ENCODE assay signal across 10 mouse cellular contexts in genomic region chr16:64758561-64759244, GRCm38 (mm10). TPM values are rescaled to one million over a fixed set of nuclear protein-coding genes. Genes with fewer than 3 reads are reported as not detected.
DNase-seq lines count a peak whose midpoint lies in the region; ATAC-seq and TF ChIP-seq lines count a peak whose summit lies in the region.
"Had no signal": no experiment of that assay in that cellular context is flagged by ENCODE, and none has a peak within 500 bp of the region (broad histone marks: within the 10 kb centered on the region; RNA-seq: fewer than 3 reads in every experiment).

No protein-coding gene starts in this region.

- TF ChIP-seq CTCF in G1E (IDR thresholded peaks at IDR 0.05; ENCODE audit: low read depth, low read length) = no peak
- no peak for TF ChIP-seq CTCF in liver, embryonic 14.5 days (IDR thresholded peaks at IDR 0.05; ENCODE audit: low read depth)
- no peak for TF ChIP-seq CTCF in stomach, postnatal 0 days (IDR thresholded peaks at IDR 0.05; ENCODE audit: low read depth)

- 0 out of 2 replicates have a peak, but pooled peaks have one; percentile 17 for TF ChIP-seq EP300 in liver, embryonic 14.5 days (IDR thresholded peaks at IDR 0.05; ENCODE audit: low read depth)
- no peak for TF ChIP-seq EP300 in stomach, postnatal 0 days (optimal IDR thresholded peaks at IDR 0.05)

- peaks cover 18% of the 10 kb centered on the region for H3K4me1 ChIP-seq in heart, embryonic 13.5 days
- H3K4me1 ChIP-seq in heart, embryonic 10.5 days = no peaks in the 10 kb centered on the region
- H3K4me1 ChIP-seq in G1E (ENCODE audit: insufficient read depth, low read depth, low read length) = peaks cover 48% of the 10 kb centered on the region
- peaks cover 0 to 2% of the 10 kb centered on the region in 2 experiments; a peak in 1 of 4 replicates for H3K4me1 ChIP-seq in liver, embryonic 14.5 days (replicated peaks; ENCODE audit: control insufficient read depth in 2 of 2, insufficient read depth in 2 of 2, low read length in 1 of 2)
- H3K4me1 ChIP-seq in stomach, postnatal 0 days (replicated peaks; ENCODE audit: control insufficient read depth, insufficient read depth) = no peaks in the 10 kb centered on the region
- no peaks in the 10 kb centered on the region for H3K4me1 ChIP-seq in midbrain, embryonic 13.5 days (replicated peaks)

- DNase-seq in heart, embryonic 10.5 days (ENCODE audit: low spot score) = no peak
- peak; percentile 24 for DNase-seq in G1E (ENCODE audit: low spot score)
- peak in 1 of 3 experiments; percentile 6 for DNase-seq in liver, embryonic 14.5 days (ENCODE audit: low read depth in 3 of 3, low spot score in 3 of 3)
- DNase-seq in stomach, postnatal 0 days (ENCODE audit: low spot score) = no peak
- no peak for DNase-seq in layer of hippocampus, postnatal 10 days (ENCODE audit: low spot score in 2 of 2)
- no peak for DNase-seq in cerebellum, postnatal 10 days

- H3K9me3 ChIP-seq in heart, embryonic 13.5 days = peaks cover 10% of the 10 kb centered on the region
- H3K9me3 ChIP-seq in heart, embryonic 10.5 days = peaks cover 6% of the 10 kb centered on the region; the same call in 1 of the 2 replicates
- H3K9me3 ChIP-seq in G1E (replicated peaks) = peaks cover 16% of the 10 kb centered on the region
- no peaks in the 10 kb centered on the region for H3K9me3 ChIP-seq in liver, embryonic 14.5 days (ENCODE audit: control insufficient read depth, low read length)
- H3K9me3 ChIP-seq in stomach, postnatal 0 days (ENCODE audit: control insufficient read depth, low read length) = no peaks in the 10 kb centered on the region
- 0 out of 2 replicates have a peak, but pooled peaks cover 7% of the 10 kb centered on the region for H3K9me3 ChIP-seq in midbrain, embryonic 13.5 days

- no peak overlapping the region for H3K4me3 ChIP-seq in heart, embryonic 13.5 days
- H3K4me3 ChIP-seq in heart, embryonic 10.5 days = no peak overlapping the region
- no peak overlapping the region; the same call in 1 of the 2 replicates for H3K4me3 ChIP-seq in G1E (ENCODE audit: low read depth, low read length)
- H3K4me3 ChIP-seq in liver, embryonic 14.5 days (ENCODE audit: insufficient read depth in 1 of 2, low read depth in 2 of 2, low read length in 2 of 2) = no peak overlapping the region
- no peak overlapping the region for H3K4me3 ChIP-seq in stomach, postnatal 0 days (ENCODE audit: low read depth, low read length)
- H3K4me3 ChIP-seq in midbrain, embryonic 13.5 days (replicated peaks) = no peak overlapping the region

- 39% methylated on average over 6 of the region's 6 CpGs for WGBS in heart, embryonic 13.5 days
- 49% methylated on average over 6 of the region's 6 CpGs for WGBS in heart, embryonic 10.5 days
- WGBS in liver, embryonic 14.5 days (ENCODE audit: insufficient replicate concordance) = 5% methylated on average over 6 of the region's 6 CpGs
- WGBS in stomach, postnatal 0 days = 43% methylated on average over 6 of the region's 6 CpGs
- 92% methylated on average over 6 of the region's 6 CpGs for WGBS in midbrain, embryonic 13.5 days

- H3K36me3 ChIP-seq in heart, embryonic 13.5 days = peaks cover 25% of the 10 kb centered on the region
- peaks cover 17% of the 10 kb centered on the region for H3K36me3 ChIP-seq in heart, embryonic 10.5 days
- peaks cover 24% of the 10 kb centered on the region for H3K36me3 ChIP-seq in G1E (replicated peaks)
- H3K36me3 ChIP-seq in liver, embryonic 14.5 days (replicated peaks; ENCODE audit: control insufficient read depth, insufficient read depth, low read depth) = peaks cover 3% of the 10 kb centered on the region; the same call in 1 of the 2 replicates
- H3K36me3 ChIP-seq in stomach, postnatal 0 days (ENCODE audit: control insufficient read depth, insufficient read depth, low read length) = peaks cover 5% of the 10 kb centered on the region; the same call in 1 of the 2 replicates
- H3K36me3 ChIP-seq in midbrain, embryonic 13.5 days = peaks cover 25% of the 10 kb centered on the region

- H3K4me2 ChIP-seq in heart, embryonic 13.5 days = peak overlapping the region; percentile 6; the same call in 1 of the 2 replicates
- H3K4me2 ChIP-seq in liver, embryonic 14.5 days (ENCODE audit: low read depth) = no peak overlapping the region
- no peak overlapping the region for H3K4me2 ChIP-seq in stomach, postnatal 0 days (replicated peaks; ENCODE audit: low read depth)
- H3K4me2 ChIP-seq in midbrain, embryonic 13.5 days (replicated peaks) = no peak overlapping the region

- no peak overlapping the region for H3K9ac ChIP-seq in heart, embryonic 13.5 days
- no peak overlapping the region for H3K9ac ChIP-seq in liver, embryonic 14.5 days (replicated peaks)
- no peak overlapping the region for H3K9ac ChIP-seq in stomach, postnatal 0 days (ENCODE audit: low read length)
- H3K9ac ChIP-seq in midbrain, embryonic 13.5 days (replicated peaks) = no peak overlapping the region

- H3K27me3 ChIP-seq in heart, embryonic 13.5 days (replicated peaks) = no peaks in the 10 kb centered on the region
- H3K27me3 ChIP-seq in heart, embryonic 10.5 days (ENCODE audit: insufficient read depth, poor library complexity, severe bottlenecking) = no peaks in the 10 kb centered on the region
- H3K27me3 ChIP-seq in G1E (ENCODE audit: insufficient read depth, low read length) = no peaks in the 10 kb centered on the region
- no peaks in the 10 kb centered on the region for H3K27me3 ChIP-seq in liver, embryonic 14.5 days (ENCODE audit: control insufficient read depth, insufficient read depth, low read length)
- no peaks in the 10 kb centered on the region for H3K27me3 ChIP-seq in stomach, postnatal 0 days (ENCODE audit: control insufficient read depth, insufficient read depth, low read length)
- no peaks in the 10 kb centered on the region for H3K27me3 ChIP-seq in midbrain, embryonic 13.5 days
- H3K27me3 ChIP-seq: Patski had no signal

- ATAC-seq in heart, embryonic 13.5 days (ENCODE audit: extremely low read depth, insufficient number of reproducible peaks, low FRiP score, low TSS enrichment) = no peak
- peak; percentile 87 for ATAC-seq in G1E (ENCODE audit: extremely low read depth, insufficient number of reproducible peaks, low FRiP score, poor library complexity, severe bottlenecking)
- peak; percentile 59; the same call in 1 of the 2 replicates for ATAC-seq in liver, embryonic 14.5 days (ENCODE audit: insufficient read depth)
- ATAC-seq in stomach, postnatal 0 days (ENCODE audit: low FRiP score, low TSS enrichment) = peak; percentile 70
- no peak for ATAC-seq in midbrain, embryonic 13.5 days
- ATAC-seq: intestine, embryonic 16.5 days had no signal

- peak overlapping the region; percentile 68 for H3K27ac ChIP-seq in heart, embryonic 13.5 days (replicated peaks)
- H3K27ac ChIP-seq in heart, embryonic 10.5 days = no peak overlapping the region
- H3K27ac ChIP-seq in liver, embryonic 14.5 days = no peak overlapping the region
- peak overlapping the region; percentile 61; the same call in 1 of the 2 replicates for H3K27ac ChIP-seq in stomach, postnatal 0 days (replicated peaks)
- no peak overlapping the region for H3K27ac ChIP-seq in midbrain, embryonic 13.5 days

RNA-seq across cellular contexts. Expression of gene 4930453N24Rik, which starts 12.3 kb away (rescaled TPM):
- 12.9 and 16.0 TPM in 2 replicates for polyA plus RNA-seq in heart, embryonic 13.5 days (2015; fragmentation: Nextera tagmentation; extraction: Ambion mirVana)
- polyA plus RNA-seq in heart, embryonic 10.5 days (2016; fragmentation: Nextera tagmentation; extraction: Ambion mirVana) = 18.3 and 18.9 TPM in 2 replicates
- total RNA-seq in G1E (2014; fragmentation: Nextera tagmentation) (49.7 and 57.1 TPM in 2 replicates), G1E (2017) (40.4 and 41.1 TPM in 2 replicates)
- 11.2 and 12.6 TPM in 2 replicates for polyA plus RNA-seq in G1E (2012)
- polyA plus RNA-seq in liver, embryonic 14.5 days (2012; rRNA removed) = 2.5 and 6.3 TPM in 2 replicates
- polyA plus RNA-seq in liver, embryonic 14.5 days (2014; fragmentation: Nextera tagmentation; extraction: Ambion mirVana) = 12.0 and 12.4 TPM in 2 replicates
- 16.6 and 17.5 TPM in 2 replicates for polyA plus RNA-seq in stomach, postnatal 0 days (2015; fragmentation: Nextera tagmentation; extraction: Ambion mirVana)
- polyA plus RNA-seq in midbrain, embryonic 13.5 days (2015; fragmentation: Nextera tagmentation; extraction: Ambion mirVana) = 22.2 and 24.5 TPM in 2 replicates
- total RNA-seq in layer of hippocampus, postnatal 10 days (2021) = 10 to 100 TPM; 16.5 to 18.3 TPM

Comparison
In these comparisons a context has a peak if more than half of its experiments do, and no peak if none do; other contexts are left out.
1. H3K27ac ChIP-seq: peak in heart, embryonic 13.5 days (single experiment) and stomach, postnatal 0 days (single experiment); none in heart, embryonic 10.5 days (single experiment), liver, embryonic 14.5 days (single experiment) and midbrain, embryonic 13.5 days (single experiment).
2. ATAC-seq: peak in G1E (single experiment), liver, embryonic 14.5 days (single experiment) and stomach, postnatal 0 days (single experiment); none in heart, embryonic 13.5 days (single experiment) and midbrain, embryonic 13.5 days (single experiment).